Mouse (Mus musculus) liver, embryonic 13.5 days (tissue): ENCODE results near the gene Zfp217. TPM values are rescaled to one million over a fixed set of nuclear protein-coding genes. Genes with fewer than 3 reads are reported as not detected.

Source experiments
- ATAC-seq: fragments of 200-750 bp; cut with Nextera tagmentation; 2 replicates; pipeline ENCODE4 v1.8.0; 2017; ENCODE audit warnings: low read depth, mild to moderate bottlenecking, moderate number of reproducible peaks, moderate library complexity
- DNase-seq: peaks from one replicate; pipeline ENCODE4 v3.0.0; 2022
- H3K27ac ChIP-seq: fragments of 300-500 bp; sonication (generic); 2 replicates; pipeline ENCODE4 v1.5.1; 2015; ENCODE audit warnings: moderate library complexity, mild to moderate bottlenecking, inconsistent platforms
- H3K27me3 ChIP-seq: fragments of 300-500 bp; sonication (generic); 2 replicates; pipeline ENCODE4 v1.6.1; 2015; ENCODE audit warnings: mild to moderate bottlenecking, inconsistent platforms
- H3K36me3 ChIP-seq: fragments of 300-500 bp; sonication (generic); 2 replicates; pipeline ENCODE4 v1.6.1; 2015; ENCODE audit warnings: mild to moderate bottlenecking, inconsistent platforms
- H3K4me1 ChIP-seq: fragments of 300-500 bp; sonication (generic); replicated peaks from 2 replicates; pipeline ENCODE4 v1.6.1; 2015; ENCODE audit warnings: inconsistent platforms
- H3K4me2 ChIP-seq: fragments of 300-500 bp; sonication (generic); 2 replicates; pipeline ENCODE4 v1.6.1; 2015; ENCODE audit warnings: inconsistent platforms, mild to moderate bottlenecking, moderate library complexity
- H3K4me3 ChIP-seq: fragments of 300-500 bp; sonication (generic); replicated peaks from 2 replicates; pipeline ENCODE4 v1.5.1; 2015; ENCODE audit warnings: mild to moderate bottlenecking, inconsistent platforms
- H3K9ac ChIP-seq: fragments of 300-500 bp; sonication (generic); 2 replicates; pipeline ENCODE4 v1.6.1; 2015; ENCODE audit warnings: mild to moderate bottlenecking, inconsistent platforms
- H3K9me3 ChIP-seq: fragments of 300-500 bp; sonication (generic); replicated peaks from 2 replicates; pipeline ENCODE4 v1.6.1; 2016; ENCODE audit warnings: inconsistent platforms
- WGBS: fragments of 180-500 bp; shearing (Covaris S2); methylation state at CpG from one replicate; pipeline ENCODE4 v1.1.7; 2015; ENCODE audit not compliant: insufficient replicate concordance; 5-methylcytosine and 5-hydroxymethylcytosine counted together
- polyA plus RNA-seq: library from polyadenylated mRNA; unstranded; fragments of >200 nt; fragmentation: Nextera tagmentation; extraction: Ambion mirVana; gene quantifications from 2 replicates; pipeline ENCODE4 v1.2.1, GENCODE M21; 2015

Gene Zfp217
- polyA plus RNA-seq, 1 experiment from 2014 or later, result 3.7 TPM

- Histone ChIP-seq H3K4me2 (no peak overlapping the region), H3K9ac (no peak overlapping the region), H3K36me3 (no peaks in the 10 kb centered on the region), H3K27ac (no peak overlapping the region), H3K9me3 (no peaks in the 10 kb centered on the region), H3K4me3 (no peak overlapping the region), H3K4me1 (peaks cover 7% of the 10 kb centered on the region; the same call in 1 of the 2 replicates), H3K27me3 (0 out of 2 replicates have a peak, but pooled peaks cover 3% of the 10 kb centered on the region)
- WGBS, result 73% methylated on average over 17 of the region's 17 CpGs
- ATAC-seq, result 0 out of 2 replicates have a peak, but pooled peaks have one; percentile 23
- DNase-seq, result no peak
These were observed 53.7 kb downstream of the Zfp217 start for GRCm38 (mm10) chr2:170094220-170094619.

GRCm38 (mm10) chr2:170091563-170092443, 56.1 kb downstream of the Zfp217 start:
- Histone ChIP-seq H3K36me3 (no peaks in the 10 kb centered on the region), H3K4me1 (peaks cover 24% of the 10 kb centered on the region), H3K27me3 (no peaks in the 10 kb centered on the region), H3K27ac (no peak overlapping the region), H3K9me3 (no peaks in the 10 kb centered on the region), H3K4me2 (no peak overlapping the region), H3K4me3 (no peak overlapping the region), H3K9ac (no peak overlapping the region)
- no peak for ATAC-seq
- 60% methylated on average over 10 of the region's 10 CpGs for WGBS
- no peak for DNase-seq

GRCm38 (mm10) chr2:170078442-170079017, 69.4 kb downstream of the Zfp217 start:
- no peaks in the 10 kb centered on the region for H3K27me3 ChIP-seq
- H3K4me3 ChIP-seq, result no peak overlapping the region
- DNase-seq, result no peak
- H3K9ac ChIP-seq, result no peak overlapping the region
- no peaks in the 10 kb centered on the region for H3K36me3 ChIP-seq
- no peak overlapping the region for H3K27ac ChIP-seq
- H3K4me2 ChIP-seq, result no peak overlapping the region
- no peaks in the 10 kb centered on the region for H3K4me1 ChIP-seq
- H3K9me3 ChIP-seq, result no peaks in the 10 kb centered on the region
- ATAC-seq, result no peak
- WGBS, result 37% methylated on average over 15 of the region's 15 CpGs

GRCm38 (mm10) chr2:170078041-170078440, 69.9 kb downstream of the Zfp217 start:
- Histone ChIP-seq H3K4me2 (no peak overlapping the region), H3K4me3 (no peak overlapping the region), H3K36me3 (no peaks in the 10 kb centered on the region), H3K4me1 (no peaks in the 10 kb centered on the region), H3K27ac (no peak overlapping the region), H3K27me3 (no peaks in the 10 kb centered on the region), H3K9ac (no peak overlapping the region), H3K9me3 (no peaks in the 10 kb centered on the region)
- ATAC-seq (no peak), DNase-seq (no peak)
- WGBS, result 50% methylated on average over 10 of the region's 10 CpGs

- Histone ChIP-seq H3K9me3 (no peaks in the 10 kb centered on the region), H3K36me3 (no peaks in the 10 kb centered on the region)
These were observed 70.9 kb downstream of the Zfp217 start for GRCm38 (mm10) chr2:170076941-170077490.

GRCm38 (mm10) chr2:170070641-170071241, 77.2 kb downstream of the Zfp217 start:
- no peaks in the 10 kb centered on the region; the same call in 1 of the 2 replicates for H3K4me1 ChIP-seq
- no peak overlapping the region for H3K27ac ChIP-seq
- DNase-seq, result no peak
- H3K27me3 ChIP-seq, result no peaks in the 10 kb centered on the region
- no peaks in the 10 kb centered on the region for H3K9me3 ChIP-seq
- 35% methylated on average over 15 of the region's 15 CpGs for WGBS
- H3K9ac ChIP-seq, result no peak overlapping the region
- no peaks in the 10 kb centered on the region for H3K36me3 ChIP-seq
- ATAC-seq, result no peak; the same call in 1 of the 2 replicates
- H3K4me2 ChIP-seq, result peak overlapping the region; percentile 23; the same call in 1 of the 2 replicates
- H3K4me3 ChIP-seq, result no peak overlapping the region

More at GRCm38 (mm10) chr2:170076941-170077490, 70.9 kb downstream of the Zfp217 start:
- no peak overlapping the region for H3K9ac ChIP-seq
- H3K4me1 ChIP-seq, result no peaks in the 10 kb centered on the region
- no peak overlapping the region for H3K4me3 ChIP-seq
- no peaks in the 10 kb centered on the region for H3K27me3 ChIP-seq
- DNase-seq, result no peak
- 67% methylated on average over 6 of the region's 6 CpGs for WGBS
- no peak overlapping the region for H3K4me2 ChIP-seq
- no peak overlapping the region for H3K27ac ChIP-seq
- ATAC-seq, result no peak

- no peak overlapping the region for H3K27ac ChIP-seq
- H3K4me3 ChIP-seq, result no peak overlapping the region
- no peaks in the 10 kb centered on the region; the same call in 1 of the 2 replicates for H3K4me1 ChIP-seq
- WGBS, result 66% methylated on average over 5 of the region's 5 CpGs
- DNase-seq (no peak), ATAC-seq (no peak)
- no peaks in the 10 kb centered on the region for H3K36me3 ChIP-seq
- H3K9ac ChIP-seq, result no peak overlapping the region
- no peaks in the 10 kb centered on the region for H3K9me3 ChIP-seq
- no peaks in the 10 kb centered on the region for H3K27me3 ChIP-seq
- H3K4me2 ChIP-seq, result no peak overlapping the region
These were observed 77.9 kb downstream of the Zfp217 start for GRCm38 (mm10) chr2:170069976-170070375.

GRCm38 (mm10) chr2:170062378-170062777, 85.5 kb downstream of the Zfp217 start:
- H3K27me3 ChIP-seq, result no peaks in the 10 kb centered on the region
- ATAC-seq (no peak), DNase-seq (no peak)
- no peaks in the 10 kb centered on the region for H3K9me3 ChIP-seq
- H3K4me3 ChIP-seq, result no peak overlapping the region
- H3K27ac ChIP-seq, result no peak overlapping the region
- H3K36me3 ChIP-seq, result no peaks in the 10 kb centered on the region
- H3K4me2 ChIP-seq, result no peak overlapping the region
- H3K4me1 ChIP-seq, result no peaks in the 10 kb centered on the region
- 59% methylated on average over 3 of the region's 3 CpGs for WGBS
- H3K9ac ChIP-seq, result no peak overlapping the region

- WGBS, result 54% methylated on average over 4 of the region's 4 CpGs
- DNase-seq (peak; percentile 46), ATAC-seq (no peak)
- no peaks in the 10 kb centered on the region for H3K9me3 ChIP-seq
- H3K4me1 ChIP-seq, result no peaks in the 10 kb centered on the region
- no peak overlapping the region for H3K27ac ChIP-seq
- H3K9ac ChIP-seq, result no peak overlapping the region
- H3K36me3 ChIP-seq, result no peaks in the 10 kb centered on the region
- H3K4me3 ChIP-seq, result no peak overlapping the region
- H3K27me3 ChIP-seq, result no peaks in the 10 kb centered on the region
- no peak overlapping the region for H3K4me2 ChIP-seq
These were observed 87.8 kb downstream of the Zfp217 start for GRCm38 (mm10) chr2:170060066-170060465.

GRCm38 (mm10) chr2:170058774-170059173, 89.1 kb downstream of the Zfp217 start:
- WGBS, result 77% methylated on average over 14 of the region's 14 CpGs
- no peak for DNase-seq
- Histone ChIP-seq H3K4me3 (no peak overlapping the region), H3K27ac (no peak overlapping the region), H3K9me3 (no peaks in the 10 kb centered on the region), H3K27me3 (no peaks in the 10 kb centered on the region), H3K9ac (no peak overlapping the region), H3K4me1 (no peaks in the 10 kb centered on the region), H3K36me3 (no peaks in the 10 kb centered on the region), H3K4me2 (no peak overlapping the region)
- no peak for ATAC-seq
